Mouse (Mus musculus) gastrocnemius, postnatal 14 days (tissue): ENCODE results near the gene Fam43a. TPM values are rescaled to one million over a fixed set of nuclear protein-coding genes. Genes with fewer than 3 reads are reported as not detected.

Source experiments
- DNase-seq: peaks from one replicate; pipeline ENCODE4 v3.0.0; 2021; ENCODE audit warnings: mixed read lengths
- intact Hi-C: fragments of 180-260 bp; cut with DNase I; formaldehyde crosslinking; loops from one replicate; pipeline ENCODE4 v1.15.1; 2025; ENCODE audit warnings: low total_unique reads
- long read RNA-seq, 2 experiments: library from polyadenylated mRNA; stranded (forward); transcript quantifications; one replicate each; pipeline ENCODE4 v2.0.0; 2021
- total RNA-seq, 2 experiments: library from RNA; stranded (reverse); gene quantifications; 2 replicates each; pipeline ENCODE4 v1.2.3; 2021

Fam43a gene
- total RNA-seq: 10 to 100 TPM; 17.4 to 17.9 TPM
- long read RNA-seq, experiment 1, transcript Fam43a-201 (1 exons, 3,075 nt): major isoform, 10 of 11 reads
- long read RNA-seq, experiment 1, partial matches to known transcripts: 0 of 11 reads
- long read RNA-seq, experiment 1, other reads (novel, unspliced or antisense): 1 of 11 reads
- long read RNA-seq, experiment 2, transcript Fam43a-201 (1 exons, 3,075 nt): major isoform, 11 of 11 reads
- long read RNA-seq, experiment 2, partial matches to known transcripts: 0 of 11 reads
- long read RNA-seq, experiment 2, other reads (novel, unspliced or antisense): 0 of 11 reads

GRCm38 (mm10) chr16:30599491-30600268 lies at the start of gene Fam43a:
Gene Fam43a, plus strand, starts transcription at chr16:30599723.
- intact Hi-C loops: loop anchor here (5.0 to 10.0 kb wide), 3 partner anchors 275 to 755 kb away; no protein-coding TSS in a partner anchor
- DNase-seq: peak; percentile 90

DNA sequence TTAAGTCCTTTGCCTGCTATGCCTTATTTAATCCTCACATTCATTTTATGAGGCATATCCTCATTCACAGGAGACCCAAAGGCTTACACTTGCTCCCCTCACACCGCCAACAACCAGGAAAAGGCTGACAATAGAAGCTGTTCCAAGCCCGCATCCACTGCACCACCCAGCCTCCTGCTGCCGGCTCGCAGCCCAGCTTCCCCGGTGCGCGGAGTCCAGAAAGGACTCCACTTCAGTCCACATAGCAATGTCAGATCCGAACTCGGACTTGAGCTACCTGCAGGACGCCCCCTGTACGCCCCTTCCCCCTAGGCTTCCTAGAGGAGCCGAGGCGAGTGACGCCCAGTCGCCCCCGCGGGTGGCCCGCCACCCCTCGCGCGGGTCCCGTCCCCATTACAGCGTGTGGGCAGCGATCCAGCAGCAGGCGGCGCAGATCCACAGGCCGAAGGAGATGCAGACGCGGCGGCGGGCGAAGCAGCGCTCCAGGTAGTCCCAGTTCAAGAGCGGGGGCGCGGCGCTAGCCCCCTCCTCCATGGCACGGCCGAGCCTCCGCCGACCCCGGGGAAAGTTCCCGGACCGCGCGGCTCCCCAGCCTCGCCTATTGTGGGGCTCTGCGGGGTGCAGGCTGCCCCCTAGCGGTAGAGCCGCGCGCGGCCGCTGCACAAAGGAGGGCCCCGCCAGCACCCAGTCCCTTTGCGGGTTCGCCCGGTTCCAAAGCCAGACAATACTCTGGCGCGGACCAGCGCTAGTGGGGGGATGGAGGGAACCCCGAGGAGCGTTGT lies 49.4 kb upstream of the Fam43a start:
- intact Hi-C loops: no loop called here
- DNase-seq: peak; percentile 76

GRCm38 (mm10) chr16:30550748-30551192 lies 48.8 kb upstream of the Fam43a start, which contains the start of gene Tmem44:
Gene Tmem44, minus strand, starts transcription at chr16:30550842.
- no peak for DNase-seq
- intact Hi-C loops: no loop called here

DNA sequence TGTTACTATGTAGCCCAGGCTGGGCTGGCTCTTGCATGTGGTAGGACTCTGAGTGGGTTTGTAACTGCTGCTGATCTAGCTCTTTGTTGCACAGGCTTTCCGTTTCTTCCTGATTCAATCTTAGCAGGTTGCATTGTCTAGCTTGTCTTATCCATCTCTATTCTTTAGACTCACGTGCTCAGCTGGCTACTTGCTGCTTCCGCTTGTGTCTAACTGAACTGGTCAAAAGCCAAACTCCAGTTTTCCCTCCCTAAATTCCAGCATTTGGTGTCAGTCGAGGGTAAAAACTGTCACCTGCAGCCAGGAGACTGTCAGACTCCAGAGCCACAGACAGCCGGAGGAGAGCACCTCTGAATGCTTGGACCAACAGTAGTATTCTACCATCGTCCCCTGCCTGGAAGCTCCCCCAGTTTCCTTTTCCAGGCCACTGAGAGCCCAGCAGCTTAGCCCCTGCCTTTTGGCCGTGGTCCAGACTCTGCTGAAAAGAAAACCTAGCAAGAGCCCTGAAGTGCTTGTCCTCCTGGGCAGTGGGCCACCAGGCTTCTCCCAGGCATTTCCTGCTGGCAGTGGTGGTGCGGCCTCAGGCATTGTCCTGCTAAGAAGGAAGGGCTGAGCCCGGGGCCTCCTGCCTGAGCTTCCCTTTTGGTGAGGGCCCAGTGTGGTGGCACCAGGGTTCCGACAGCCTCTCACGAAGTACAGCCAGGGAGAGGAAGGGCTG lies 46.7 kb upstream of the Fam43a start:
- intact Hi-C loops: no loop called here
- peak; percentile 89 for DNase-seq

DNA sequence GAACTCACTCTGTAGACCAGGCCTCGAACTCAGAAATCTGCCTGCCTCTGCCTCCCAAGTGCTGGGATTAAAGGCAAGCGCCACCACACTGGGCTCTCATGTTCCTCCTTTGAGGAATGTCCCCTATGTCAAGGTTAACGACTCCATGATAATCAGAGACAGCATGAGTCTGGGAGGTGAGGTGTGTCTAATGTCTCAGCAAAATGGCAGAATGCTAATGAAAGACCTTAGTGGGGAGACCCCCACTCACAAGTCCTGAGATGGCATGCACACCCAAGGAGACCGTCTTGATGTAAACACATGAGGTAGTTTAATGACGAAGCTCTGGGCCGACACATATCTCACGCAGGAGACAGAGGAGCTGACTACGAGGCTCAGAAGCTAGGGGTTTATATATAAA lies 45.4 kb upstream of the Fam43a start:
- DNase-seq: no peak
- intact Hi-C loops: no loop called here

DNA sequence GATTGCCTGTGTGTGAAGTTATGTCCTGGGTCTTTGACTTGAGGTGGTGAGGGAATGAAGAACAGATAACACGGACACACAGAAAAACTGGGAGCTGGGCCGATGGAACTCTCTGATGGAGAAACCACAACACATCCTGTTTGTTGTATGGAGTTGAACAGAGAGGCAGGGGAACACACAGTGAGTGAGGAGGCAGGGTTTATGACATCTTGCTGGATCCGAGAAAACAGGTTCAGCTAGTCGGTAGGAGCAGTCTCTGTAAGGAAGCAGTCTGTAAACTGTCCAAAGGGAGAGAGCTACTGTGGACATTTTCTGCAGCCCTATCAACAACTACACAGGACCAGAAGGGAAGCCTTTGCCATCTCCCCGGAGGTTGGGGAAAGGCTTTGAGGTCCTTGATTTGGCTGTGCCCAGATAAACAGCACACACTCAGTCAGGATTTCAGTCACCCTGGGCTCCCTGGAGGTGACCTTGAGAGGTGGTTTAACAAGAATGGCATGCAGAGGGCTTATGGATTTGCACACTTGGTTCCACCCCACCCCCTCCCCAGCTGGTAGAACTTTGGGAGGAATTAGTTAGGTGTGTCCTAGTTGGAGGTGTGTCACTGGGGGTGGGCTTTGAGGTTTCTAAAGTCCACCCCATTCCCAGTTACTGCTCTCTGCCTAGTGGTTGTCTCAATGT lies 40.1 kb upstream of the Fam43a start:
- DNase-seq: no peak
- intact Hi-C loops: no loop called here

DNA sequence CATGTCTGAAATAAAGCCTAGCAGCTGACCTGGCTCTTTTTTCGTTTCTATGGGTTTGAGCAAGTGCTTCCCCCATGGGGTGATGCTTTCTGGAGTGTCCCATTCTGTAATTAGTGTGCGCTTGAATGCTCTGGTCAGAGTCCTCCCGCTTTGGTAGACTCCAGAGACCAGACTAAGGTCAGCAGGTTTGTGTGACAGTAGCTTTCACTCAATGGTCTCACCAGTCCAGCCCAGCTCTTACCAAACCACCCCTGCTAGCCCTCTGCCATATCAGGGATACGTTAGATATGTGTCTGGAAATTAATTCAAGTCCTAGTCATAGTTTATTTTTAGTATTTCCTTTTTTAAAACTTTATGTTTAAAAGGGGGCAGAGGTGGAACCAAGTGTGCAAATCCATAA lies 38.9 kb upstream of the Fam43a start:
- intact Hi-C loops: no loop called here
- DNase-seq: no peak

DNA sequence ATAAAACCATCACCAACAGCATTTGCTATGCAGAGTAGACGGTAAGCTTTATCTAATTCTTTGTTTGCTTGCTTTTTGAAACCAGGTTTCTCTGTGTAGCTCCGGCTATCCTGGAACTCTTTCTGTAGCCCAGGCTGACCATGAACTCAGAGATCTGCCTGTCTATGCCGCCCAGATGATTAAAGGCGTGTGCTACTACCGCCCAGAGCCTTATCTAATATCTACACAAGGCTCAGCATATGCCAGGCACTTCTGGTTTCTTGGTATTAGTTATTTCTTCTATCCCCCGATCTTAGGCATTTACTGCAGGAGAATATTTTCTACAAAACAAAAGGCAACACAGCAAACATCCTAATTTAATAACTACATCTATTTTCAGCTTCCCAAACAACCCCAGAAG lies 33.9 kb upstream of the Fam43a start:
- intact Hi-C loops: no loop called here
- no peak for DNase-seq

DNA sequence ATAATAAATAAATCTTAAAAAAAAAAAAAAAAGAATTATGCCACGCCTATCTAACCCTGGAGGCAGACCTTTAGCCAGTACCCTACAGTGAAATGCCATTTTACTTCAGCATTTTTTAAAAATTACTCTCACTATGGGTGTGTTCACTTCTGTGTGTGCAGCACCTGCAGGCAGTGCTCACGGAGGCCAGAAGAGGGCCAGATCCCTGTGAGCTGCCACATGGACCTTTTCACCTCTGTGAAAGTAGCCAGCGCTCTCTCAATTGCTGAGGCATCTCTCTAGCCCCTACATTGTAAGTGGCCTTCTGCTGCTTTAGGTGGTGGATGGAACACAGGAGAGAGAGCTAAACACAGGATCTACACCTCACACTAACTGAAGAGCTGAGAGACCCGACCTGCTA lies 29.4 kb upstream of the Fam43a start:
- DNase-seq: no peak
- intact Hi-C loops: no loop called here

DNA sequence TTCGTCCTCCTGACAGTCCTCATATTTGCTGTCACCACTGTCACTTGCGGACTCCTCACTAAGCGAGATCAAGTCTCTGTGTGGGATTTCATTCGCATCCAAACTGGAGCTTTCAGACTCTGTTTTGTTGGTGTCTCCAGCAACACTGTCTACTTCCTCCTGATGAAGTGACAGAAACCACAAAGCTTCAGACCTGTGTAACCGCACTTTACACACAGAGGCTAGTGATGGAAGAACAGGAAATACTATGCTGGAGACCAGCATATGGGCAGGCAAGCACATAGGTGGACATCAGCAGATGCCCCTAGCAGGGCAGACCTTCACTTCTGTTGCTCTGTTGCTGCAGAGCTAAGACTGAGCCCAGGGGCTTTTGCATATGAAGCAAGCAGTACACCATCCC lies 28.1 kb upstream of the Fam43a start:
- intact Hi-C loops: no loop called here
- no peak for DNase-seq

DNA sequence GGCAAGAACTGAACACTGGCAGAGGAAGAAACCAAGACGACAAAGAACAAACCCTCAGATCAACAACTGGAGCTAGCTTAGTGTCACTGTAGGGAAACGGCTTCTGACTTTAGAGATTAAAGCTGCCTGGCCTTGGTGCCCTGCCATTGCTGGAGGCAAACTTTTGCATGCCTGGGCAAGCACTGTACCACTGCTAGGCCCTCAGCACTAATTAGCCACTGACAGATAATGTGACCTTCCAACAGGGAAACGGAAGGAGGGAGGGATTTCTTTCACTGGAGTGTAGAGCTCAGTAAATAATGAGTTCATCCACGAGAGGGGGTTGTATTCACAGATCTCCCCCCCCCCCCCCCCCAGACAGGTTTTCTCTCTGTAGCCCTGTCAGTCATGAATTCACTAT lies 27.3 kb upstream of the Fam43a start:
- intact Hi-C loops: no loop called here
- DNase-seq: no peak

DNA sequence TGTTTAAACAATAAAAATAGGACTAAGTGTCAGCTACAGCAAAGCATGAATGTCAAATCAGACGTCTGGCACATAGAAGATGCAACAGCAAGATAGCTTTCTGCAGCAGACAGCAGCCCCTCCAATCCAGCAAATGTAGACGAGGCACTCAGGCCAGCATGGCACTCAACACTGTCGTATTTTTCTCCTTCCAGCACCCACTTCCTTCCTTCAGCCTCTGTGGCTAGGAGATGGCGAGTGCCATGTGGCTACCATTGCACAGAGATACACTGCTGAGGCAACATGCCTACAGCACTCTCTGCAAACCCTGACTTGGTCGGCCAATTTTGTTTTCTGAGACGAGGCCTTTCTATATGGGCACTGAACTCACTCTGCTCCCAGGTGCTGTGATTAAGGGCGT lies 23.7 kb upstream of the Fam43a start:
- no peak for DNase-seq
- intact Hi-C loops: no loop called here

- DNase-seq: no peak
- intact Hi-C loops: no loop called here
Observed at GRCm38 (mm10) chr16:30576392-30576791, 23.1 kb upstream of the Fam43a start.

- intact Hi-C loops: no loop called here
- no peak for DNase-seq
Observed at GRCm38 (mm10) chr16:30580765-30581164, 18.8 kb upstream of the Fam43a start.

DNA sequence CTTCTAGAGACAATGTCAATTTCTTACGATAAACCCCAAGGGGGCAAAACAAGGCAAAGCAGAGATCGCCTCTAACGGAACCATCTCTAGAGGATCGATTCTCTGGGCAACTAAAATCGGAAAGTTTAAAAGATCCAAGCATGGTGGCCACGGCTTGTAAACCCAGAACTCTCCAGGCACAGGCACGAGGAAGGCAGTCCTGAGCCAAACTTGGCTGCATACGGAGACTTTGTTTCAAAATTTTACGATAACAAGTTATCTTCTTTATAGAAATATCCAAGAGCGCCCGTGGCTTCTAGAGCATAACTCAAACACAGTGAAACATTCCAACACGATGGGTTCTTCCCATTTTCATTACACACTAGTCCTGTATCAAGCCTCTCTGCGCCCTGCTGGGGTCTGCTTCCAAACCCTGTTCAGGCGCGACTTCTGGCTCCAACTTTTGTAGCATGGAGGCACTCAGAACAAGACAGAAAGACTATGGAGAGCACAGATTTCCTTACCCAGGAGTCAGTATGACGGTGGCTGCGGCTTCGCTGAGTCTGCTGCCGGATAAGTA lies 12.5 kb upstream of the Fam43a start:
- no peak for DNase-seq
- intact Hi-C loops: no loop called here

DNA sequence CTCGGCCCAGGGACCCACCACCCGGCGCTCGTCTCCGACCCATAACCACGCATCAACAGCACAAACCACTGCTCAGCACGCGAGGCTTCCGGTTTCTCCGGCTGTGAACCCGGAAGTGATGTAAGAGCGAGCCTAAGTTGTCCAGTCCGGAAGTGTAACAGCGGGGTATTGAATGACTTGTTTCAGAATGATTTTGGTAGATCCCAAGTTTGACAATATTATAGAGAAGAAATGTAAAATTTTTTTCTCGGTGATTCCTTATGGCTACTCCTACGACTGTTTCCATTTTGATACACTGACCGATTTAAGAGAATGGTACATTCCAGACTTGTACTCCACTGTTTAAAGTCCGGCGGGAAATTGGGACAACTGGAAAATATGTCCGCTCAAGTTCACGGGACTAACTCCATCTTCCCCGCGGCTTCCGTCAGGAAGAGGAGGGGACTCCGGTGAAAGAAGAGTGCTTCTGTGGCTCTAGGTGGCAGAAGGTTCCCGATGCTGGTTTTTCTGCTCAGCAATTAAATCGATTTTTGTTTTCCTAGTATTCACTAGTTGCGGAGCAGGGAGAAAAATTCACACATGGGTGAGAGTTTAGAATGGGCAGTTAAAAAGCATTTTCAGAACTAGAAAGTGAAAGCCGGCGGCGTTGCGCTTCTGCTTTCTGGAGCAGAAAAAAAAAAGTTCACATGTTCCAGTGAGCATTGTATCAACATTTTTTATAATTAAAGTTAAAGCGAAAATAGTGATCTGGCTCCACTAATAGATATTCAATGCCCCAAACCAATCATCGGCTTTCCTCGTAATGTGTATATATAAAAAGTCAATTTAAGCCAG lies 11.8 kb upstream of the Fam43a start, which contains the start of gene Lsg1:
Lsg1 (minus strand) TSS at position 99 of the 834 bp plus-strand sequence.
- DNase-seq: peak; percentile 82
- intact Hi-C loops: no loop called here

GRCm38 (mm10) chr16:30590264-30591209 lies 9.0 kb upstream of the Fam43a start:
- no peak for DNase-seq
- intact Hi-C loops: loop anchor here (10.0 kb wide), 2 partner anchors 284 to 764 kb away; no protein-coding TSS in a partner anchor
